Mouse (Mus musculus) brain, embryonic 18.5 days (tissue): ENCODE measurements at regions not wholly inside any gene's neighbourhood (a gene's known extent, or its start where the extent isn't known, plus 50 kb on each side); places are given as distances from the start of the nearest gene placed in this dataset.

ENCODE experiments used
- DNase-seq: peaks from one replicate; pipeline ENCODE4 v3.0.0-alpha.2; 2012; ENCODE audit warnings: low read depth, low spot score

- DNase-seq: no peak
These were observed 60.3 kb downstream of the 4930544G11Rik start for GRCm38 (mm10) chr6:66012675-66013074.

- no peak for DNase-seq
These were observed 71.1 kb downstream of the 4930544G11Rik start for GRCm38 (mm10) chr6:66023531-66023930.

- peak; percentile 32 for DNase-seq
These were observed 84.4 kb downstream of the 4930544G11Rik start for GRCm38 (mm10) chr6:66036789-66037188.

GRCm38 (mm10) chr6:66051852-66052251 is 99.4 kb downstream of the 4930544G11Rik start:
- DNase-seq: no peak

- no peak for DNase-seq
These were observed 100.0 kb downstream of the 4930544G11Rik start for GRCm38 (mm10) chr6:66052386-66052785.

- no peak for DNase-seq
These were observed 100.8 kb downstream of the 4930544G11Rik start for GRCm38 (mm10) chr6:66053197-66053596.

GRCm38 (mm10) chr6:66068874-66069273 is 116.5 kb downstream of the 4930544G11Rik start:
- DNase-seq: no peak

GRCm38 (mm10) chr6:66077445-66077844 is 125.0 kb downstream of the 4930544G11Rik start:
- no peak for DNase-seq

- DNase-seq: no peak
These were observed 126.4 kb downstream of the 4930544G11Rik start for GRCm38 (mm10) chr6:66078769-66079168.

- peak; percentile 34 for DNase-seq
These were observed 149.2 kb downstream of the 4930544G11Rik start for GRCm38 (mm10) chr6:66101555-66102071.

- DNase-seq: no peak
These were observed 162.0 kb downstream of the 4930544G11Rik start for GRCm38 (mm10) chr6:66114366-66114765.

GRCm38 (mm10) chr6:66121479-66122183 is 169.2 kb downstream of the 4930544G11Rik start:
- no peak for DNase-seq

- no peak for DNase-seq
These were observed 171.9 kb downstream of the 4930544G11Rik start for GRCm38 (mm10) chr6:66124292-66124691.

GRCm38 (mm10) chr6:66151786-66152185 is 199.4 kb downstream of the 4930544G11Rik start:
- DNase-seq: no peak

GRCm38 (mm10) chr6:66154831-66155230 is 202.4 kb downstream of the 4930544G11Rik start:
- DNase-seq: no peak

- no peak for DNase-seq
These were observed 208.4 kb downstream of the 4930544G11Rik start for GRCm38 (mm10) chr6:66160805-66161204.

- DNase-seq: no peak
These were observed 216.5 kb downstream of the 4930544G11Rik start for GRCm38 (mm10) chr6:66168913-66169312.

- DNase-seq: peak; percentile 40
These were observed 245.6 kb downstream of the 4930544G11Rik start for GRCm38 (mm10) chr6:66197990-66198389.

GRCm38 (mm10) chr6:66200136-66200790 is 247.9 kb downstream of the 4930544G11Rik start:
- no peak for DNase-seq

GRCm38 (mm10) chr6:66206197-66206925 is 254.0 kb downstream of the 4930544G11Rik start:
- no peak for DNase-seq

- DNase-seq: no peak
These were observed 265.1 kb downstream of the 4930544G11Rik start for GRCm38 (mm10) chr6:66217543-66217942.
